Mouse (Mus musculus) olfactory bulb, adult 2 months (tissue): Measurements from ENCODE around the gene Aes.

ENCODE experiments used
- CTCF ChIP-seq: fragments of 200-500 bp; IDR thresholded peaks from 2 replicates; pipeline ENCODE4 v1.5.1; 2012; ENCODE audit warnings: low read depth, mild to moderate bottlenecking, low read length, moderate library complexity; ENCODE audit not compliant: insufficient read depth
- POLR2A ChIP-seq: fragments of 200-500 bp; IDR thresholded peaks from 2 replicates; pipeline ENCODE4 v1.6.1; 2012; ENCODE audit warnings: mild to moderate bottlenecking, low read depth, low read length, moderate library complexity; ENCODE audit not compliant: insufficient read depth

DNA sequence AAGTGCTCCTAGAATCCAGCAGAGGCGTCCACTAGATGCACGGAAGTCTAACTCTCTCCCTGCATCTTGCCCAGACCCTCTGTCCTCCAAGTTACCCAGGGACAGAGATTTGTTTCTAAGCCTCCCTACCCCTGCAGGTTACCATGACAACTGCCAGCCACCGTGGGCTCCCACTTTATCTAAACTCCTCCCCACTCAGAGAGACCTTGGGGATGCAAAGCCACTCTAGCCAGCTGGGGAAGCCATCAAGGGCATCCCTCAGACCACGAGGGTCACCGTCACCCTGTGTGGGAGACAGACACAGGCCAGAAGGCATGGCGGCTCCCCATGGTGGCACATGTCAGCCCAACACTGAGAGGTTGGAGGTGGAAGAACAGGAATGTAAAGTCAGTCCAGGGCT, 24.1 kb downstream of the Aes start:
- TF ChIP-seq POLR2A: no peak
- TF ChIP-seq CTCF: no peak
